Mouse (Mus musculus): ENCODE data around the gene Tcte1. TPM values are rescaled to one million over a fixed set of nuclear protein-coding genes. Genes with fewer than 3 reads are reported as not detected.

Gene Tcte1
- polyA plus RNA-seq, 1 experiment from 2014 or later, result 3.0 TPM

DNA sequence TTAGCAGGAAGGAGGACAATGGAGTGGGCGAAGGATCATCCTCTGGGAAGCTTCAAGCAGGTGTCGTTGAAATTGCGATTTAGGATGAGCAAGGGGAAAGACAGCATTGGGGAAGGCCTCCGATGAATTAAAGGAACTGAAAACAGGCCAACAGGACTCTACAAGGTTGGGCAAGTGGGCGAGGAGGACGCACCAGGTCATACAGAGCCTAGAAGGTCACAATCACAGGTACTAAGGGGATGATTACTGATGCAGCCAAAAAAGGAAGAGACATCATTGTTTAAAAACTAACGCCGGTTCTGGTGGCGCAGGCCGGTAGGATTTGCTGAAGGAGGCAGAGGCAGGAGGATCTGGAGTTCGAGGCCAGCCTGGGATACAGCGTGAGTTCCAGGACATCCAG lies 40.0 kb downstream of the Tcte1 start:
- WGBS, result 82% methylated on average over 12 of the region's 12 CpGs
- peaks cover 39% of the 10 kb centered on the region for H3K4me1 ChIP-seq (replicated peaks)
- H3K27me3 ChIP-seq, result no peaks in the 10 kb centered on the region
- H3K9ac ChIP-seq, result no peak overlapping the region
- no peaks in the 10 kb centered on the region for H3K9me3 ChIP-seq
- peaks cover 27% of the 10 kb centered on the region for H3K36me3 ChIP-seq
- ATAC-seq (ENCODE audit: low FRiP score), result no peak
- H3K4me3 ChIP-seq, result peak overlapping the region; percentile 77; the same call in 1 of the 2 replicates
- no peak overlapping the region for H3K27ac ChIP-seq
- H3K4me2 ChIP-seq, result peak overlapping the region; percentile 98

DNA sequence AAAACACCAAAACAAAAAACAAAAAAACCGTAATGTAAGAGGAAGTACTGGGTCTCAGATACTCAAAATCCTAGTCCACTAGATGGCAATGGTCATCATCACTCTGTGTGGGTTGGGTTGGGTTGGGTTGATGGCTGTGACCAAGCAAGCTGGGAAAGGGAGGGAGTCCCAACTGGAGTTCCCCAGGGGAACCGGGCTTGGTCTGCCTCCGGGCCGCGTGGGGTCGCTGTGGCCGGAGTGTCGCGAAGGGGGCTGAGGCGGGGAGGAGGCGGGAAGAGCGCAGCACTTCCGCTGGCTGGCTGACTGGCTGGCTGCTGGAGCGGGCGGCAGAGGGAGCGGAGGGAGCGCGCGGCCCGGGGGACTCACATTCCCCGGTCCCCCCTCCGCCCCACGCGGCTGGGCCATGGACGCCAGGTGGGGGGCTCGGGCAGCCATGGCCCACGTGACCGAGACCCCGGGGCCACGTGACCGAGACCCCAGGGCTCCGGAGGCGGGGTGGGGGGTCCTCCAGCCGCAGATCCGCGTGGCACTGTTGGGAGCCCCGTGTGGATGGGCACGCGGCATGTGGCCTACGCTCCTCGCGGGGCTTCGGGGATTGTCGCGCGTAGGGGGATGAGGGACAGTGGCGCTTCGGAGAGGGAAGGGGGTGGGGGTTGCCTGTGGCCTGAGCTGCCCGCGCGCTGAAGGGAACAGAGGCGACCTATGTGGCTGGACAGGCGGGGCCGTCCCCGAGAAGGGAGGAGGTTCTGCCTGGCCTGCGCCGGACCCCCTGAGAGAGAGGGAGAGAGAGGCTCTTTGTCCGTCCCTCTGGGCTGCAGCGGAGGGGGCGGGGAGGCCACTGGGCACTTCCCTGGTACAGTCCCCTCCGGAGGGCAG lies 40.7 kb downstream of the Tcte1 start, which contains the start of gene Slc35b2:
Gene Slc35b2 (plus strand): TSS at position 220 of the 876 bp plus-strand sequence.
- under 1% methylated on average over 57 of the region's 61 CpGs for WGBS
- H3K27ac ChIP-seq, result peak within 1 kb of the TSS; percentile 89
- H3K4me2 ChIP-seq, result peak within 1 kb of the TSS; percentile 98
- H3K9me3 ChIP-seq, result no peaks in the 10 kb centered on the region
- H3K36me3 ChIP-seq, result peaks cover 34% of the 10 kb centered on the region
- peaks cover 42% of the 10 kb centered on the region for H3K4me1 ChIP-seq (replicated peaks)
- no peaks in the 10 kb centered on the region for H3K27me3 ChIP-seq
- H3K9ac ChIP-seq, result peak within 1 kb of the TSS; percentile 93
- ATAC-seq (ENCODE audit: low FRiP score), result peak; percentile 86
- peak within 1 kb of the TSS; percentile 77 for H3K4me3 ChIP-seq

DNA sequence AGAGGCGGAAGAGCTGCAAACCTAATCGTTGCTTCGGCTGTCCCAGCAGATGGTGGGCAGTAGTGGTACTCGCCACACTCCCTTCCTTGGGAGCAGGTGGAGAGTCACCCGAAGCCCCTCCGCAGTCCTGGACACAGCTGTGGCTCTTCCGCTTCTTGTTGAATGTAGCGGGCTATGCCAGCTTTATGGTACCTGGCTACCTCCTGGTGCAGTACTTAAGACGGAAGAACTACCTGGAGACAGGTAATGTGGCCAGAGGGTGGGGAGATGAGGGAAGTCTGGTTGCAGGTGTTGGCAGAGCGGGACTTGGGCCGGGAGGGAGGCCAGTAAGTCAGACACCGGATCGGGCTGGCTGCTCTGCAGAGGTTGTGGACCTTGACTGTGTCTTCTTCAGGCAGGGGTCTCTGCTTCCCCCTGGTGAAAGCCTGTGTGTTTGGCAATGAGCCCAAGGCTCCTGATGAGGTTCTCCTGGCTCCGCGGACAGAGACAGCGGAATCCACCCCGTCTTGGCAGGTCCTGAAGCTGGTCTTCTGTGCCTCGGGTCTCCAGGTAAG lies 41.4 kb downstream of the Tcte1 start:
- Histone ChIP-seq H3K4me1 (replicated peaks) (peaks cover 49% of the 10 kb centered on the region), H3K9me3 (no peaks in the 10 kb centered on the region), H3K4me2 (peak overlapping the region; percentile 98), H3K27me3 (no peaks in the 10 kb centered on the region), H3K9ac (peak overlapping the region; percentile 93), H3K27ac (peak overlapping the region; percentile 89), H3K36me3 (peaks cover 41% of the 10 kb centered on the region), H3K4me3 (peak overlapping the region; percentile 77)
- peak; percentile 4; the same call in 1 of the 2 replicates for ATAC-seq (ENCODE audit: low FRiP score)
- 8% methylated on average over 18 of the region's 18 CpGs for WGBS

DNA sequence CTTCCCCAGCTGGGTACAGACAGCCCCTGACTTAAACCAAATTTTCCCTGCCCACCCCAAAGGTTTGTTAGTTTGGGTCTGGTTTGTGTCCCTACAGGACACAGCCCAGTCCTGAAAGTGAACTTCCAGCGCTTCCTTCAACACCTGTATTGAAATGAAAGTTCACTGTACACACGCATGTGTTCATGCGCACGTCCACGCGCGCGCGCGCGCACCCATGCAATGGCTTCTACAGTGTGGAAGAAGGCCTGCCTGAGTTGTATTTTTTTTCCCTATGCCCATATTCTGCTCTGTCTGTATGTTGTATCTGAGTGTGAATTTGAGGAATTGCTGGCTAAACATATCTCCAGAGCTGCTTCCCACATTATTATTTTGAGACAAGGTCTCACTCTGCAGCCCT lies 41.9 kb downstream of the Tcte1 start:
- H3K4me3 ChIP-seq, result peak overlapping the region; percentile 77
- H3K9ac ChIP-seq, result peak overlapping the region; percentile 93
- H3K4me2 ChIP-seq, result peak overlapping the region; percentile 98
- peaks cover 46% of the 10 kb centered on the region for H3K36me3 ChIP-seq
- peaks cover 54% of the 10 kb centered on the region for H3K4me1 ChIP-seq (replicated peaks)
- no peak for ATAC-seq (ENCODE audit: low FRiP score)
- peak overlapping the region; percentile 89; the same call in 1 of the 2 replicates for H3K27ac ChIP-seq
- no peaks in the 10 kb centered on the region for H3K9me3 ChIP-seq
- H3K27me3 ChIP-seq, result no peaks in the 10 kb centered on the region
- 96% methylated on average over 11 of the region's 11 CpGs for WGBS

DNA sequence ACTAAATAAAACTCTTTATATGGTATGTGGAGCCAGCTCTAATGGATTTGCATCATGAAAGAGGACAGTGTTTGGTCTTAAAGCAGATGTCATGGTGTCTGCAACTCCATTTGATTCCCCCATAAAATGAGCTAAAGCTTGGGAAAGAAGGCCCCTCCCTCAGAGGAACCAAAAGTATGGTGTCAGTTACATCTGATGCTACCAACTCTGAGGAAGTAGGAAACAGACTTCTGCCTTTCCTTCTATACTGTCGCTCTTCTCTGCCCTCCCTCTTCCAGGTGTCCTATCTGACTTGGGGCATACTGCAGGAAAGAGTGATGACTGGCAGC lies 42.8 kb downstream of the Tcte1 start:
- Histone ChIP-seq H3K36me3 (peaks cover 55% of the 10 kb centered on the region), H3K27me3 (no peaks in the 10 kb centered on the region)
- ATAC-seq (ENCODE audit: low FRiP score), result no peak

DNA sequence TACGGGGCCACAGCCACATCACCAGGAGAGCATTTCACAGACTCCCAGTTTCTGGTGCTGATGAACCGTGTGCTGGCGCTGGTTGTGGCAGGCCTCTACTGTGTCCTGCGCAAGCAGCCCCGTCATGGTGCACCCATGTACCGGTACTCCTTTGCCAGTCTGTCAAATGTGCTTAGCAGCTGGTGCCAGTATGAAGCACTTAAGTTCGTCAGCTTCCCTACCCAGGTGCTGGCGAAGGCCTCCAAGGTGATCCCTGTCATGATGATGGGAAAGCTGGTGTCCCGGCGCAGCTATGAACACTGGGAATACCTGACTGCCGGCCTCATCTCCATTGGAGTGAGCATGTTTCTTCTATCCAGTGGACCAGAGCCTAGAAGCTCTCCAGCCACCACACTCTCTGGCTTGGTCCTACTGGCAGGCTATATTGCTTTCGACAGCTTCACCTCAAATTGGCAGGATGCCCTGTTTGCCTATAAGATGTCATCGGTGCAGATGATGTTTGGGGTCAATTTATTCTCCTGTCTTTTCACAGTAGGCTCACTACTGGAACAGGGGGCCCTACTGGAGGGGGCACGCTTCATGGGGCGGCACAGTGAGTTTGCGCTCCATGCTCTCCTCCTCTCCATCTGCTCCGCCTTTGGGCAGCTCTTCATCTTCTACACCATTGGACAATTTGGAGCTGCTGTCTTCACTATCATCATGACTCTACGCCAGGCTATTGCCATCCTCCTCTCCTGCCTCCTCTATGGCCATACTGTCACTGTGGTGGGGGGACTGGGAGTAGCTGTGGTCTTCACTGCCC lies 43.3 kb downstream of the Tcte1 start:
- no peak for ATAC-seq (ENCODE audit: low FRiP score)
- no peaks in the 10 kb centered on the region for H3K27me3 ChIP-seq
- no peaks in the 10 kb centered on the region for H3K9me3 ChIP-seq
- peak overlapping the region; percentile 19; the same call in 1 of the 2 replicates for H3K9ac ChIP-seq
- H3K27ac ChIP-seq, result peak overlapping the region; percentile 44
- WGBS, result 71% methylated on average over 18 of the region's 18 CpGs
- peaks cover 60% of the 10 kb centered on the region for H3K36me3 ChIP-seq
- H3K4me3 ChIP-seq, result peak overlapping the region; percentile 8; the same call in 1 of the 2 replicates
- H3K4me2 ChIP-seq, result no peak overlapping the region
- peaks cover 68% of the 10 kb centered on the region for H3K4me1 ChIP-seq (replicated peaks)

More for the DNA sequence above, 42.8 kb downstream of the Tcte1 start:
- no peak overlapping the region for H3K9ac ChIP-seq
- H3K4me1 ChIP-seq (replicated peaks), result peaks cover 63% of the 10 kb centered on the region
- no peak overlapping the region for H3K4me2 ChIP-seq
- no peaks in the 10 kb centered on the region for H3K9me3 ChIP-seq
- WGBS, result 91% methylated on average over 1 of the region's 1 CpGs
- no peak overlapping the region for H3K4me3 ChIP-seq
- H3K27ac ChIP-seq, result no peak overlapping the region

DNA sequence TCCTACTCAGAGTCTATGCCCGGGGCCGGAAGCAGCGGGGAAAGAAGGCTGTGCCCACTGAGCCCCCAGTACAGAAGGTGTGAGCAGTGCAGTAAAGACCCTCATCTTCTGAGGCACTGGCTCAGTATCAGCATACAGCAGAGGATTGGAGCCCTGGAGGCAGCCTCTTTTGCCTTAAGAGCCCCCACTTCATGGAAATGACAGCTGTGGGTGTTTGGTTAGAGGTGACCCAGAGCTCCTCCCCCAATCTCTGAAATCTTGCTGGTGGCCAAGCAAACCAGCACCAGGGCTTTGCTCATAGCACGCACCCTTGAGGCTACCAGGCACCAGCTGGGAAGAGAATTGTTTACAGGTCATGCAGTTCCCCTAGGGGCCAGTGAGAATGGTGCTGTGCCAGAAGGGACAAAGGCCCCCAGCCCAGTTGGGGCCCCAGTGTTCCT lies 43.9 kb downstream of the Tcte1 start:
- no peaks in the 10 kb centered on the region for H3K9me3 ChIP-seq
- H3K4me3 ChIP-seq, result peak overlapping the region; percentile 8; the same call in 1 of the 2 replicates
- peaks cover 62% of the 10 kb centered on the region for H3K36me3 ChIP-seq
- H3K27me3 ChIP-seq, result no peaks in the 10 kb centered on the region
- H3K4me1 ChIP-seq (replicated peaks), result peaks cover 73% of the 10 kb centered on the region
- peak overlapping the region; percentile 44 for H3K27ac ChIP-seq
- H3K4me2 ChIP-seq, result no peak overlapping the region
- no peak for ATAC-seq (ENCODE audit: low FRiP score)
- WGBS, result 45% methylated on average over 4 of the region's 4 CpGs
- H3K9ac ChIP-seq, result peak overlapping the region; percentile 19; the same call in 1 of the 2 replicates

DNA sequence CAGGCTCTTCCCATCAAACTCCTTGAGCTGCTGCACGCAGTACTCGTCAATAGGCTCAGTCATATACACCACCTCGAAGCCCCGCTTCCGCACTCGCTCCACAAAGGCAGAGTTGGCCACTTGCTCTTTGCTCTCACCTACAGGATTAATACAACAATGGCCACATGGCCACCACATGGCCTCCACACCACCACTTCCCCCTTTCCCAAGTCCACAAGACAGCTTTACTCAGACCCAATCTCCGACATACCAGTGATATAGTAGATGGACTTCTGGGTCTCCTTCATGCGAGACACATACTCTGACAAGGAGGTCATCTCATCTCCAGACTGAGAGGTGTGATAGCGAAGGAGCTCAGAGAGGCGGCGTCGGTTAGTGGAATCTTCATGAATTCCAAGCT lies 45.8 kb downstream of the Tcte1 start:
- Histone ChIP-seq H3K27ac (0 out of 2 replicates have a peak overlapping the region, but pooled peaks have one; percentile 30), H3K36me3 (peaks cover 62% of the 10 kb centered on the region), H3K9me3 (no peaks in the 10 kb centered on the region), H3K27me3 (no peaks in the 10 kb centered on the region), H3K9ac (0 out of 2 replicates have a peak overlapping the region, but pooled peaks have one; percentile 15), H3K4me3 (no peak overlapping the region), H3K4me1 (replicated peaks) (peaks cover 74% of the 10 kb centered on the region), H3K4me2 (no peak overlapping the region)
- ATAC-seq (ENCODE audit: low FRiP score), result no peak
- 89% methylated on average over 12 of the region's 12 CpGs for WGBS

DNA sequence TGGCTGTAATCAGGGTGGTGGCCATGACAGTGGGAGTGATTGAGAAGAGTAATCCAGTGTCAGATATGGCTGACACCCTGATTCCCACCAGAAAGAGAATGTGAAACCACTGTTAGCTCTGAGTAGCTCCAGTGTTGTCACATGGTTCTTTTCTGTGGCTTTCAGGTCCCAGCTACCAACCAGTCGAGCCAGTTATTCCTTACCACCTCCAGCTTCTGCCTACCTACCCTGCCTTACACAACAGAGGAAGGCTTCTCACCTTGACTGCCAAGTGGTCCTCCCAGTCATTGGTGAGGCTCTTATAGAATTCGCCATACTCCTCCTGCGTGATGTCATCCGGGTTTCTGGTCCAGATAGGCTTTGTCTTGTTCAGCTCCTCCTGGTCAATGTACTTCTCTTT lies 46.8 kb downstream of the Tcte1 start:
- 91% methylated on average over 4 of the region's 4 CpGs for WGBS
- Histone ChIP-seq H3K4me2 (no peak overlapping the region), H3K36me3 (peaks cover 62% of the 10 kb centered on the region), H3K27ac (no peak overlapping the region), H3K27me3 (no peaks in the 10 kb centered on the region), H3K4me1 (replicated peaks) (peaks cover 75% of the 10 kb centered on the region), H3K4me3 (no peak overlapping the region), H3K9ac (0 out of 2 replicates have a peak overlapping the region, but pooled peaks have one; percentile 30), H3K9me3 (no peaks in the 10 kb centered on the region)
- ATAC-seq (ENCODE audit: low FRiP score), result no peak

DNA sequence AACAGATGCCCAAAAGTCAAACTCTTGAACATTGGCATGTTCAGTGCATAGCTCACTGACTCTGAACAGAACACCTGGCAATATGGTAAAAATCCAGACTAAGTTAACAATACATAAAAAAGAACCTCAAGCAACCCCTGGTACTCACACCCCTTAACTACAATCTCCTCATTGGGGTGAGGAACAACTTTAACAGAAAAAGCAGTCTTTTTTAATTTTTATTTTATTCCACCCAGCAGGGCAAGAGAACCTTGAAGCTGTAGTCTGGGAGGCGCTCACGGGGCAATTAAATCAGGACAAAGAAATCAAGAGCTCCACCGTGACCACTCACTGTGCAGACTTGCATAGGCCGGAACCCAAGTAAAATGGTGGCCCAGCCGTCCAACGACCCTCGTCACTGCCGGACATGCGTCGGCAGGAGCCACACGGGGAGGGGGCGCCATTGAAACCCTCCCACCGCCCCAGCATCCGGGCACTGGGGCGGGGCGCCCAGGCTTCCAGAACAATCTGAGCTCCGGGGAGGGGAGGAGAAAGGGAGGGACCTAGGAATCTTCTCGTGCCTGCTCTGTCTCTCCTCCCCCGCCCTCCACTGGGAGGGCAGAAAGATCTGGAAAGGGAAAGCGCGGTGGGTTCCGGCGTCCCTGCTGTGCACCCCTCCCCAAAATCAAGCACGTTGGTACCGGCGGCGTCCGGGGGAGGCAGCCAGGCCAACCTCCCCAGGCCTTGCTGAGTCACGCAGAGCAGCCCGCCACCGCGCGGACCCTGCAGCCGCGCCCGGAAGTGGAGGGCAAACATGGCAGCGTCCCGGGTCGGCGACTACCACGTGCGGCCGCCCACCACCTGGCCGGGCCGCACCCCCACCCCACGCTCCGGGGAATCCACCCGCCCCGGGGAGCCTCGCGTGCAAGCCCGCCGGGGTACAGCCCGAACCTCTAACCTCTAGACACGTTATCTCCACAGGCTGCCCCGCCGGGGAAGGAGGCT lies 49.2 kb downstream of the Tcte1 start:
- peak overlapping the region; percentile 79 for H3K4me2 ChIP-seq
- peak overlapping the region; percentile 99 for H3K27ac ChIP-seq
- H3K9ac ChIP-seq, result peak overlapping the region; percentile 100
- peaks cover 43% of the 10 kb centered on the region for H3K36me3 ChIP-seq
- no peaks in the 10 kb centered on the region for H3K27me3 ChIP-seq
- H3K9me3 ChIP-seq, result no peaks in the 10 kb centered on the region
- peak; percentile 64 for ATAC-seq (ENCODE audit: low FRiP score)
- H3K4me1 ChIP-seq (replicated peaks), result peaks cover 62% of the 10 kb centered on the region
- WGBS, result under 1% methylated on average over 56 of the region's 57 CpGs
- peak overlapping the region; percentile 99 for H3K4me3 ChIP-seq

All from hindbrain, embryonic 13.5 days (tissue).